Mouse (Mus musculus) c-Kit-positive CD71-positive TER-119-positive erythroid progenitor cells, embryonic 14.5 days (primary cell): ENCODE measurements around the gene Actn1.

Source experiments
- DNase-seq: peaks from one replicate; pipeline ENCODE4 v3.0.0-alpha.2; 2013; ENCODE audit warnings: low spot score

Gene Actn1

GRCm38 (mm10) chr12:80181831-80182230, 78.3 kb downstream of the Actn1 start:
- no peak for DNase-seq

- DNase-seq = no peak
Observed at GRCm38 (mm10) chr12:80178035-80178434, 82.1 kb downstream of the Actn1 start.

- no peak for DNase-seq
Observed at GRCm38 (mm10) chr12:80168736-80169135, 91.4 kb downstream of the Actn1 start.

GRCm38 (mm10) chr12:80168178-80168686, 91.9 kb downstream of the Actn1 start:
- DNase-seq = peak; percentile 61

- no peak for DNase-seq
Observed at GRCm38 (mm10) chr12:80167321-80167720, 92.8 kb downstream of the Actn1 start.

- no peak for DNase-seq
Observed at GRCm38 (mm10) chr12:80166651-80167050, 93.5 kb downstream of the Actn1 start.

- DNase-seq = no peak
Observed at GRCm38 (mm10) chr12:80164526-80164925, 95.6 kb downstream of the Actn1 start.

GRCm38 (mm10) chr12:80162448-80162847, 97.7 kb downstream of the Actn1 start:
- DNase-seq = no peak

- peak; percentile 32 for DNase-seq
Observed at GRCm38 (mm10) chr12:80157675-80158074, 102.5 kb downstream of the Actn1 start.

- peak; percentile 63 for DNase-seq
Observed at GRCm38 (mm10) chr12:80153687-80154326, 106.4 kb downstream of the Actn1 start.

GRCm38 (mm10) chr12:80153078-80153477, 107.1 kb downstream of the Actn1 start:
- no peak for DNase-seq

- DNase-seq = no peak
Observed at GRCm38 (mm10) chr12:80151821-80152220, 108.3 kb downstream of the Actn1 start.

GRCm38 (mm10) chr12:80150624-80151023, 109.5 kb downstream of the Actn1 start:
- peak; percentile 70 for DNase-seq

- no peak for DNase-seq
Observed at GRCm38 (mm10) chr12:80147563-80148214, 112.5 kb downstream of the Actn1 start.

- peak; percentile 63 for DNase-seq
Observed at GRCm38 (mm10) chr12:80146227-80147223, 113.6 kb downstream of the Actn1 start.

GRCm38 (mm10) chr12:80145365-80145764, 114.8 kb downstream of the Actn1 start:
- no peak for DNase-seq

GRCm38 (mm10) chr12:80144846-80145245, 115.3 kb downstream of the Actn1 start:
- DNase-seq = no peak

- no peak for DNase-seq
Observed at GRCm38 (mm10) chr12:80141470-80141869, 118.7 kb downstream of the Actn1 start.

- DNase-seq = no peak
Observed at GRCm38 (mm10) chr12:80141011-80141410, 119.2 kb downstream of the Actn1 start.

- DNase-seq = no peak
Observed at GRCm38 (mm10) chr12:80137744-80138143, 122.4 kb downstream of the Actn1 start.

- DNase-seq = no peak
Observed at GRCm38 (mm10) chr12:80137246-80137645, 122.9 kb downstream of the Actn1 start.

GRCm38 (mm10) chr12:80136264-80136930, 123.8 kb downstream of the Actn1 start:
- DNase-seq = no peak
